Mouse (Mus musculus): ENCODE measurements around the gene 2310057M21Rik.

DNA sequence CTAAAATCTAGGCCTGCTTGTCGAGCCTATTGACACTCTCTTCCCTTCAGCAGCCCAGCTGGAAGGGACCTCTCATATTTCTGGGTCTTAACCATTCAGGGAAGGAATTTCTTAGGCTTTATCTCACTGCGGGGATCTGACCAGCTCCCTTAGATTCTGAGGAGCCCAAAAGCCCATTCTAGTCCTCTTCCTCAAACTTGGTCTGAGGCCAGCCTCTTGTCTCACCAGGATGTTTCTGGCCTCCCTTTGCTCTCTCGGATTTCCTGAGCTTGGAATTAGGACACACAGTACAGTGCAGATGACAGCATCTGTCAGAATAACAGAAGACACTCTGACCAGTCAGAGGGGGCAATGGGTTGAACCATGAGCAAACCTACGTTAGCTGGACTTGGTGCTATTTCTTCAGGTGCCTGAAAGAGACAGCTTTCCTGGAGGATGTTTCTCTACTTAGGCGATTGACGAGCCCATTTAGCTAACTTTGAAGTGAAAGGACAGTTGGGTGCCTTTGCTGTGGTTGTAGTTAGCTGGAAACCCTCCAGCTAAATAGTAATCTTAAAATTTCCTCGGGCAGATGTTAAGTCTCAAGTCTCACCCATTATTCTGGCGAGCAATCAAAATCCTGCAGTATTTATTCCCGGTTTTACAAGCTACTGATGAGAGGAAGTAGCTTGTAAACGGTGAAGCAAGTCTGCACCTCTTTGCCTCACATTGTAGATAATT is 48.8 kb upstream of the 2310057M21Rik start:
- TF ChIP-seq CTCF (IDR thresholded peaks at IDR 0.05; ENCODE audit: low read depth, low read length) (no peak), POLR2A (IDR thresholded peaks at IDR 0.05; ENCODE audit: extremely low read depth, insufficient read depth, low read length) (no peak)

All from liver, adult 2 months (tissue).